Mouse (Mus musculus) midbrain, embryonic 16.5 days (tissue): ENCODE results near the gene Fam89b. TPM values are rescaled to one million over a fixed set of nuclear protein-coding genes. Genes with fewer than 3 reads are reported as not detected.

Experiments used
- ATAC-seq: fragments of 200-750 bp; cut with Nextera tagmentation; 2 replicates; pipeline ENCODE4 v1.8.0; 2017; ENCODE audit warnings: moderate TSS enrichment
- H3K27ac ChIP-seq: fragments of 300-500 bp; sonication (generic); 2 replicates; pipeline ENCODE4 v1.5.1; 2014; ENCODE audit warnings: mild to moderate bottlenecking, low read length, mixed read lengths
- H3K27me3 ChIP-seq: fragments of 300-500 bp; sonication (generic); 2 replicates; pipeline ENCODE4 v1.6.1; 2014; ENCODE audit warnings: low read depth, low read length, mixed read lengths; ENCODE audit not compliant: control insufficient read depth, insufficient read depth
- H3K36me3 ChIP-seq: fragments of 300-500 bp; sonication (generic); 2 replicates; pipeline ENCODE4 v1.6.1; 2014; ENCODE audit warnings: mild to moderate bottlenecking, low read length, moderate library complexity, mixed read lengths; ENCODE audit not compliant: control insufficient read depth, insufficient read depth
- H3K4me1 ChIP-seq: fragments of 300-500 bp; sonication (generic); 2 replicates; pipeline ENCODE4 v1.6.1; 2014; ENCODE audit warnings: mild to moderate bottlenecking, low read length, mixed read lengths; ENCODE audit not compliant: control insufficient read depth, insufficient read depth
- H3K4me2 ChIP-seq: fragments of 300-500 bp; sonication (generic); 2 replicates; pipeline ENCODE4 v1.6.1; 2014; ENCODE audit warnings: mild to moderate bottlenecking, low read length, mixed read lengths
- H3K4me3 ChIP-seq: fragments of 300-500 bp; sonication (generic); 2 replicates; pipeline ENCODE4 v1.5.1; 2014; ENCODE audit warnings: low read depth, mild to moderate bottlenecking, low read length, moderate library complexity, mixed read lengths
- H3K9ac ChIP-seq: fragments of 300-500 bp; sonication (generic); 2 replicates; pipeline ENCODE4 v1.6.1; 2014; ENCODE audit warnings: low read depth, low read length, mixed read lengths
- H3K9me3 ChIP-seq: fragments of 300-500 bp; sonication (generic); replicated peaks from 2 replicates; pipeline ENCODE4 v1.6.1; 2014; ENCODE audit warnings: mild to moderate bottlenecking, low read length, mixed read lengths; ENCODE audit not compliant: control insufficient read depth, poor library complexity, severe bottlenecking
- WGBS: fragments of 180-500 bp; shearing (Covaris S2); extraction: QIAGEN DNeasy Blood & Tissue Kit; methylation state at CpG from one replicate; pipeline ENCODE4 v1.1.7; 2014; 5-methylcytosine and 5-hydroxymethylcytosine counted together
- microRNA-seq: library from miRNA; unstranded; fragments of <30 nt; microRNA quantifications from one replicate; pipeline ENCODE4, GENCODE M21; 2017
- polyA plus RNA-seq: library from polyadenylated mRNA; unstranded; fragments of >200 nt; fragmentation: Nextera tagmentation; extraction: Ambion mirVana; gene quantifications from 2 replicates; pipeline ENCODE4 v1.2.1, GENCODE M21; 2015

Gene Fam89b
- polyA plus RNA-seq, 1 experiment from 2014 or later, result 116 TPM

DNA sequence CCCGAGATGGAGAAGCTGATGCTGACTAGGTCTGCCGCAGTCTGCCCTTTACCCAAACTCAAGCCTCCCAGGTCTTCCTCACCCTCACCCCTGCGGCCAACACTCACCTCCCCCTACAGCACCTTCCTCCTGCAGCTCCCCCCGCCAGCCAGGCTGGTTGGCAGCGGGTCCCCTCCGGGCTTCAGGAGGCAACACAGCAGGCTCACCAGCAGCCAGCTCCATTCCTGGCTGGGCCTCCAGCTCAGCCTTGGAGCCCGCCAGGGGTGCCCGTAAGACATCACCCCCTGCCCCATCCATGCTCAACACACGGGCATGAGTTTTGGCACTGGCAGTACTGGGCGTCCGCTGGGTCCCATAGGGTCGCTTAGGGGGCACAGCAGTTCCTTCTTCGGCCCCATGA lies 44.5 kb downstream of the Fam89b start:
- WGBS, result 97% methylated on average over 13 of the region's 13 CpGs
- H3K27me3 ChIP-seq, result no peaks in the 10 kb centered on the region

GRCm38 (mm10) chr19:5684236-5684635 lies 45.2 kb downstream of the Fam89b start:
- Histone ChIP-seq H3K36me3 (peaks cover 53% of the 10 kb centered on the region), H3K9ac (no peak overlapping the region), H3K27me3 (no peaks in the 10 kb centered on the region), H3K4me1 (peaks cover 10% of the 10 kb centered on the region), H3K4me2 (no peak overlapping the region), H3K4me3 (no peak overlapping the region), H3K9me3 (no peaks in the 10 kb centered on the region), H3K27ac (no peak overlapping the region)
- 93% methylated on average over 12 of the region's 12 CpGs for WGBS
- ATAC-seq, result no peak

More for the DNA sequence above, 44.5 kb downstream of the Fam89b start:
- H3K4me3 ChIP-seq, result no peak overlapping the region
- H3K9ac ChIP-seq, result no peak overlapping the region
- H3K4me2 ChIP-seq, result no peak overlapping the region
- no peak for ATAC-seq
- peaks cover 46% of the 10 kb centered on the region for H3K36me3 ChIP-seq
- peaks cover 16% of the 10 kb centered on the region for H3K4me1 ChIP-seq
- H3K27ac ChIP-seq, result no peak overlapping the region
- H3K9me3 ChIP-seq, result no peaks in the 10 kb centered on the region

DNA sequence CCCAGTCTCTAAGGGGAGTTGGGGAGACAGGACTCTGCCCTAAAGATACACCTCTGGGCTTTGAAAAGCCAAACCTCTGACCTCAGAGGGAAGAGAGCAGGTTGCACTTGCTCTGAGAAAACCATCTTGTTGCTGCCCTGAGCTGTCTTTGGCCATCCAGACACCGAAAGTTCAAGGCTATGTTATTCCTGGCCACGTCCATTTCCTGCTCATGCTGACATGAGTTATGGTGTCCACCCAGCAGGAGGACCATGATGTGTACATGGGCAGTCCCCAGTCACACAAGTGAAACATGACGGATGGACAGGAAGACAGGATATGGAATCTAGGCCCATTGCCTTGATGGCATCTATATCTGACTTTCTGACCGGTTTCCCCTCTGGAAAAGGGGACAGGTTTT lies 49.0 kb downstream of the Fam89b start:
- Histone ChIP-seq H3K4me3 (no peak overlapping the region), H3K36me3 (peaks cover 61% of the 10 kb centered on the region), H3K4me1 (no peaks in the 10 kb centered on the region), H3K4me2 (no peak overlapping the region), H3K9ac (no peak overlapping the region), H3K9me3 (no peaks in the 10 kb centered on the region), H3K27ac (no peak overlapping the region), H3K27me3 (no peaks in the 10 kb centered on the region)
- 92% methylated on average over 4 of the region's 4 CpGs for WGBS
- no peak for ATAC-seq

Small RNAs within 50 kb of the gene (microRNA-seq; reads per million reads assigned to microRNA genes)
- not detected for gene Mir6987

Other genes starting within 250 kb of the Fam89b start
- gene Mus81, start 241.3 kb downstream of the Fam89b start, polyA plus RNA-seq, result 51.1 and 53.6 TPM in 2 replicates
- gene Cfl1, start 239.2 kb downstream of the Fam89b start, polyA plus RNA-seq, result 3,571 and 3,575 TPM in 2 replicates
- gene 1700020D05Rik, start 225.9 kb downstream of the Fam89b start, polyA plus RNA-seq, result not detected in 2 replicates
- gene Snx32, start 219.1 kb downstream of the Fam89b start, polyA plus RNA-seq, result 112 and 116 TPM in 2 replicates
- 0.11 TPM in 1 of 2 replicates, not detected in the other for gene Ovol1, start 169.0 kb downstream of the Fam89b start, polyA plus RNA-seq
- 1.9 and 2.3 TPM in 2 replicates for gene Ap5b1, start 161.6 kb downstream of the Fam89b start, polyA plus RNA-seq
- gene Rnaseh2c, start 127.8 kb downstream of the Fam89b start, polyA plus RNA-seq, result 55.5 and 58.4 TPM in 2 replicates
- 82.0 and 83.1 TPM in 2 replicates for gene Kat5, start 119.4 kb downstream of the Fam89b start, polyA plus RNA-seq
- gene Rela, start 92.2 kb downstream of the Fam89b start, polyA plus RNA-seq, result 30.6 and 37.7 TPM in 2 replicates
- gene Sipa1, start 65.9 kb downstream of the Fam89b start, polyA plus RNA-seq, result 17.5 and 17.7 TPM in 2 replicates
- gene Map3k11, start 40.9 kb downstream of the Fam89b start, polyA plus RNA-seq, result 9.5 and 12.9 TPM in 2 replicates
- gene Pcnx3, start 40.7 kb downstream of the Fam89b start, polyA plus RNA-seq, result 23.9 and 25.3 TPM in 2 replicates
- 0.15 TPM in 1 of 2 replicates, not detected in the other for gene Kcnk7, start 25.3 kb downstream of the Fam89b start, polyA plus RNA-seq
- gene Ehbp1l1, start 3.3 kb downstream of the Fam89b start, polyA plus RNA-seq, result 31.3 and 38.6 TPM in 2 replicates
- gene Ltbp3, start 11.3 kb upstream of the Fam89b start, polyA plus RNA-seq, result 9.3 and 9.6 TPM in 2 replicates
- gene Scyl1, start 41.8 kb upstream of the Fam89b start, polyA plus RNA-seq, result 86.3 and 86.6 TPM in 2 replicates
- gene Frmd8, start 145.6 kb upstream of the Fam89b start, polyA plus RNA-seq, result 14.7 and 16.5 TPM in 2 replicates
- gene Slc25a45, start 148.2 kb upstream of the Fam89b start, polyA plus RNA-seq, result 2.0 and 2.2 TPM in 2 replicates
- gene Tigd3, start 164.5 kb upstream of the Fam89b start, polyA plus RNA-seq, result 13.4 and 14.6 TPM in 2 replicates
- 105 and 121 TPM in 2 replicates for gene Dpf2, start 183.4 kb upstream of the Fam89b start, polyA plus RNA-seq
- 16.0 and 20.4 TPM in 2 replicates for gene Cdc42ep2, start 195.2 kb upstream of the Fam89b start, polyA plus RNA-seq
- gene Pola2, start 234.5 kb upstream of the Fam89b start, polyA plus RNA-seq, result 19.4 and 22.4 TPM in 2 replicates